Mouse (Mus musculus): ENCODE data around the gene Gbx2. TPM values are rescaled to one million over a fixed set of nuclear protein-coding genes. Genes with fewer than 3 reads are reported as not detected.

Gene Gbx2
- polyA plus RNA-seq, 1 experiment from 2014 or later = 0.98 TPM

Other genes with a start within 250 kb of the Gbx2 start
- 0.11 TPM in 1 of 2 replicates, not detected in the other for gene Asb18, start 83.5 kb upstream of the Gbx2 start, polyA plus RNA-seq (2015; fragmentation: Nextera tagmentation; extraction: Ambion mirVana)
- gene Iqca, start 222.2 kb upstream of the Gbx2 start, polyA plus RNA-seq (2015; fragmentation: Nextera tagmentation; extraction: Ambion mirVana) = 0.32 TPM in 1 of 2 replicates, not detected in the other